Mouse (Mus musculus) effector memory CD4-positive, alpha-beta T cell, adult 5 months (primary cell): Measurements from ENCODE around the gene Gfpt1. TPM values are rescaled to one million over a fixed set of nuclear protein-coding genes. Genes with fewer than 3 reads are reported as not detected.

ENCODE experiments used
- polyA plus RNA-seq: library from polyadenylated mRNA; unstranded; fragments of 100-300 nt; shearing (Covaris generic); gene quantifications from one replicate; pipeline ENCODE4 v1.2.1, GENCODE M21; 2017

Gfpt1 gene
- polyA plus RNA-seq, result 23.7 TPM

GRCm38 (mm10) chr6:87042337-87043130 lies at the start of gene Gfpt1:
Gfpt1 (plus strand) TSS chr6:87042846.

DNA sequence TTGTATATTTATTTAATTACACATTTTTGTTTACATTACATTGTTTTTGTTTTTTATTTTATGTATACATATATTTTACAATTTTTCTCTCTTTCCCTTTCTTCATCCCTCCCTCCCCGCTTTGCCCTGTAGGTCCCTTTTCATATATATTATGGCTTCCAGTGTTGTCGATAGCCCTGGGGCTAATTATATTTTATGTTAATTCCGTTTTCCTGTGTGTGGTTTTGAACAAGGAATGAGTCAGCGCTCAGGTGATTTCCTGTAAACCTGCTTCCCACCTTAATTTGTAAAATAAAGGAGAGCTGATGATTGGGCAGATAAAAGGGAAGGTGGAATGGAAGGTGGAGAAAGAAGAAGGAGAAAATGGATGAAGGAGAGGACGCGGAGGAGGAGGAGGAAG lies 33.8 kb upstream of the Gfpt1 start, which contains the start of gene Nfu1:
Gene Nfu1, plus strand, starts transcription at position 350 of the 400 bp plus-strand sequence.

GRCm38 (mm10) chr6:87104123-87104796 lies 61.6 kb downstream of the Gfpt1 start, which contains the start of gene D6Ertd527e:
D6Ertd527e (plus strand) TSS chr6:87104746.

Other genes starting within 250 kb of the Gfpt1 start
- gene Anxa4, start 249.3 kb upstream of the Gfpt1 start, polyA plus RNA-seq, result 2.3 TPM
- gene Aak1, start 193.3 kb upstream of the Gfpt1 start, polyA plus RNA-seq, result 114 TPM
- 62.3 TPM for gene Nfu1, start 33.6 kb upstream of the Gfpt1 start, polyA plus RNA-seq
- gene D6Ertd527e, start 61.9 kb downstream of the Gfpt1 start, polyA plus RNA-seq, result 0.17 TPM